Mouse (Mus musculus) lung, adult 10 weeks (tissue): ENCODE measurements around the gene Senp2. TPM values are rescaled to one million over a fixed set of nuclear protein-coding genes. Genes with fewer than 3 reads are reported as not detected.

Experiments
- polyA plus RNA-seq: library from polyadenylated mRNA; stranded (reverse); fragments of 350-450 nt; fragmentation: Illumina TruSeq; extraction: RNeasy Lipid Tissue Mini Kit (QIAGEN cat#74804); gene quantifications from one replicate; pipeline ENCODE4 v1.2.3, GENCODE M21; 2014; ENCODE audit warnings: low read depth, low replicate concordance; ENCODE audit not compliant: insufficient read depth

Senp2 gene
- 23.0 TPM for polyA plus RNA-seq

GRCm38 (mm10) chr16:22009099-22009584 is at the start of gene Senp2:
Gene Senp2 (plus strand): TSS chr16:22009484.

GRCm38 (mm10) chr16:21995304-21995703 is 14.0 kb upstream of the Senp2 start, which contains the start of gene Liph:
Gene Liph (minus strand): TSS chr16:21995663.

Other genes with a start within 250 kb of the Senp2 start
- gene Ehhadh, start 221.7 kb upstream of the Senp2 start, polyA plus RNA-seq, result 4.8 TPM
- gene Map3k13, start 215.1 kb upstream of the Senp2 start, polyA plus RNA-seq, result 0.50 TPM
- 18.1 TPM for gene Tmem41a, start 61.9 kb upstream of the Senp2 start, polyA plus RNA-seq
- 15.9 TPM for gene Liph, start 13.8 kb upstream of the Senp2 start, polyA plus RNA-seq
- 4.4 TPM for gene Igf2bp2, start 153.8 kb downstream of the Senp2 start, polyA plus RNA-seq